Mouse (Mus musculus): ENCODE results near the gene Caln1.

- no peak for TF ChIP-seq CTCF (IDR thresholded peaks at IDR 0.05; ENCODE audit: borderline replicate concordance, extremely low read depth, insufficient read depth, insufficient read length)
- no peak for TF ChIP-seq POLR2A (IDR thresholded peaks at IDR 0.05; ENCODE audit: borderline replicate concordance, extremely low read depth, insufficient read depth, insufficient read length, poor library complexity, severe bottlenecking)
Measured at GRCm38 (mm10) chr5:130369237-130369636, at the start of gene Caln1.
